Mouse (Mus musculus) E14TG2a.4 (cell line): ENCODE measurements around the gene Pdia6.

Source experiments
- CTCF ChIP-seq: conservative IDR thresholded peaks from 2 replicates; pipeline ENCODE4 v1.5.1; 2014; ENCODE audit warnings: low read length
- NANOG ChIP-seq: IDR thresholded peaks from 2 replicates; pipeline ENCODE4 v1.6.1; 2014; ENCODE audit warnings: borderline replicate concordance, low read length, mixed read lengths

DNA sequence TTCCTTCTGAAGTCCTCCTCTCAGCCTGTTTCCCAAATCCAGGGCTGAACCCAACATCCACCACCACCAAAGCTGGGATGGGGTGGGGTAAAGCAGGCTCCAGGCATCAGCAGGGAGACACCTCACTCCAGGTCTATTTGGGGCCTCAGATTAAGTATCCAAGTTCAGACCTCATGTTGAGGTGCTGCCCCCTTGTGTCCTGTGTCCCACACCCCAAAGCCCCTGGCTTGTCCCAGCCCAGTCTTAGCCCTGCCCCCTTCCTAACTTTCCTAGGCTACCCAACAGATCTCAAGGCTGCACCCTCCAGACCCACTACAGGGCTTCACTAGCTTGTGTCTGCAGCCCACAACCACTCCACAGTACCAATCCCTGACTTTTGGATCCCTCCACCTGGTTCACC is 24.3 kb upstream of the Pdia6 start:
- TF ChIP-seq CTCF: no peak
- no peak for TF ChIP-seq NANOG
